Mouse (Mus musculus) heart, adult 2 months (tissue): Measurements from ENCODE around the gene Rdh5. TPM values are rescaled to one million over a fixed set of nuclear protein-coding genes. Genes with fewer than 3 reads are reported as not detected.

Experiments
- DNase-seq, 2 experiments: peaks; one replicate each; pipeline ENCODE4 v3.0.0; 2021
- H3K27ac ChIP-seq: fragments of 200-600 bp; 2 replicates; pipeline ENCODE4 v1.8.1; 2022
- H3K27me3 ChIP-seq: fragments of 200-500 bp; 2 replicates; pipeline ENCODE4 v1.6.1; 2012; ENCODE audit warnings: mild to moderate bottlenecking, low read length, inconsistent platforms, mixed read lengths; ENCODE audit not compliant: control insufficient read depth, insufficient read depth
- H3K36me3 ChIP-seq: fragments of 200-500 bp; 2 replicates; pipeline ENCODE4 v1.6.1; 2012; ENCODE audit warnings: low read length, inconsistent platforms; ENCODE audit not compliant: control insufficient read depth, insufficient read depth
- H3K4me1 ChIP-seq: fragments of 200-500 bp; 2 replicates; pipeline ENCODE4 v1.6.1; 2011; ENCODE audit warnings: low read length; ENCODE audit not compliant: control insufficient read depth, insufficient read depth
- H3K4me3 ChIP-seq: fragments of 200-600 bp; 2 replicates; pipeline ENCODE4 v1.8.1; 2022
- H3K79me2 ChIP-seq: fragments of 200-500 bp; replicated peaks from 2 replicates; pipeline ENCODE4 v1.6.1; 2012; ENCODE audit warnings: mild to moderate bottlenecking, inconsistent platforms, low read length, moderate library complexity, mixed read lengths; ENCODE audit not compliant: control insufficient read depth, insufficient read depth
- H3K9ac ChIP-seq: fragments of 200-500 bp; 2 replicates; pipeline ENCODE4 v1.6.1; 2012; ENCODE audit warnings: low read depth, mild to moderate bottlenecking, control low read depth, inconsistent platforms, low read length, mixed read lengths
- CTCF ChIP-seq: fragments of 200-600 bp; IDR thresholded peaks from 2 replicates; pipeline ENCODE4 v1.8.1; 2022; ENCODE audit warnings: antibody characterized with exemption, mild to moderate bottlenecking, moderate library complexity
- EP300 ChIP-seq: fragments of 200-500 bp; IDR thresholded peaks from 2 replicates; pipeline ENCODE4 v1.6.1; 2011; ENCODE audit warnings: low read depth, low read length, control low read depth; ENCODE audit not compliant: insufficient read depth
- POLR2A ChIP-seq: fragments of 200-500 bp; IDR thresholded peaks from 2 replicates; pipeline ENCODE4 v1.6.1; 2011; ENCODE audit warnings: mild to moderate bottlenecking, low read depth, low read length, control low read depth; ENCODE audit not compliant: insufficient read depth
- WGBS: fragments of 180-500 bp; shearing (Covaris S2); methylation state at CpG from one replicate; pipeline ENCODE4 v1.1.7; 2018; 5-methylcytosine and 5-hydroxymethylcytosine counted together
- intact Hi-C: fragments of 180-260 bp; cut with DNase I; formaldehyde crosslinking; loops from one replicate; pipeline ENCODE4 v1.15.1; 2025
- polyA plus RNA-seq: library from polyadenylated mRNA; depleted of rRNA; stranded (reverse); fragments of >200 nt; gene quantifications from 2 replicates; pipeline ENCODE4 v1.2.3, GENCODE M21; 2012
- total RNA-seq, 2 experiments: library from RNA; stranded (reverse); gene quantifications; 2 replicates each; pipeline ENCODE4 v1.2.3; 2021

Rdh5 gene
- total and polyA plus RNA-seq, 3 experiments = 5.2 to 19.4 (median 5.9) TPM

GRCm38 (mm10) chr10:128897501-128897900 is 25.2 kb downstream of the Rdh5 start:
- Histone ChIP-seq H3K36me3 (no peaks in the 10 kb centered on the region), H3K4me1 (no peaks in the 10 kb centered on the region; the same call in 1 of the 2 replicates), H3K4me3 (no peak overlapping the region), H3K79me2 (no peaks in the 10 kb centered on the region), H3K27me3 (no peaks in the 10 kb centered on the region), H3K9ac (no peak overlapping the region), H3K27ac (no peak overlapping the region)
- 28% methylated on average over 1 of the region's 1 CpGs for WGBS
- intact Hi-C loops = loop anchor here (10.0 kb wide), 1 partner anchor 273 kb away; the partner anchor contains the start of gene Rps26
- TF ChIP-seq EP300 (no peak), CTCF (no peak), POLR2A (no peak)
- DNase-seq = no peak

- no peaks in the 10 kb centered on the region for H3K27me3 ChIP-seq
- no peaks in the 10 kb centered on the region for H3K79me2 ChIP-seq
- H3K27ac ChIP-seq = no peak overlapping the region
- H3K4me3 ChIP-seq = no peak overlapping the region
- no peaks in the 10 kb centered on the region; the same call in 1 of the 2 replicates for H3K4me1 ChIP-seq
- intact Hi-C loops = loop anchor here (10.0 kb wide), 1 partner anchor 272 kb away; the partner anchor contains the start of gene Rps26
- no peak overlapping the region for H3K9ac ChIP-seq
- no peak for DNase-seq
- no peaks in the 10 kb centered on the region for H3K36me3 ChIP-seq
- no peak for TF ChIP-seq POLR2A
- no peak for TF ChIP-seq CTCF
- no peak for TF ChIP-seq EP300
- 50% methylated on average over 1 of the region's 1 CpGs for WGBS
These were observed 25.9 kb downstream of the Rdh5 start for GRCm38 (mm10) chr10:128896807-128897206.

- Histone ChIP-seq H3K27ac (no peak overlapping the region), H3K4me1 (no peaks in the 10 kb centered on the region; the same call in 1 of the 2 replicates), H3K79me2 (no peaks in the 10 kb centered on the region), H3K9ac (no peak overlapping the region), H3K36me3 (no peaks in the 10 kb centered on the region), H3K27me3 (no peaks in the 10 kb centered on the region), H3K4me3 (no peak overlapping the region)
- intact Hi-C loops = loop anchor here (1.0 to 10.0 kb wide), 3 partner anchors 51 to 271 kb away; partner anchors contain the start of gene Rps26
- TF ChIP-seq CTCF (no peak), EP300 (no peak), POLR2A (no peak)
- no peak for DNase-seq
- WGBS = 16% methylated on average over 17 of the region's 17 CpGs
These were observed 26.6 kb downstream of the Rdh5 start for GRCm38 (mm10) chr10:128895952-128896693.

GRCm38 (mm10) chr10:128895437-128895836 is 27.3 kb downstream of the Rdh5 start:
- peak; percentile 92 for TF ChIP-seq CTCF
- TF ChIP-seq EP300 = no peak
- no peak for TF ChIP-seq POLR2A
- under 1% methylated on average over 9 of the region's 9 CpGs for WGBS
- DNase-seq = peak; percentile 53
- Histone ChIP-seq H3K79me2 (no peaks in the 10 kb centered on the region), H3K9ac (no peak overlapping the region), H3K36me3 (no peaks in the 10 kb centered on the region), H3K4me1 (peaks cover 3% of the 10 kb centered on the region), H3K27me3 (no peaks in the 10 kb centered on the region), H3K4me3 (no peak overlapping the region), H3K27ac (no peak overlapping the region)
- intact Hi-C loops = loop anchor here (1.0 to 10.0 kb wide), 3 partner anchors 50 to 271 kb away; partner anchors contain the start of gene Rps26

- 7% methylated on average over 9 of the region's 9 CpGs for WGBS
- peak overlapping the region; percentile 20; the same call in 1 of the 2 replicates for H3K4me3 ChIP-seq
- no peaks in the 10 kb centered on the region for H3K27me3 ChIP-seq
- no peak for DNase-seq
- peaks cover 4% of the 10 kb centered on the region for H3K4me1 ChIP-seq
- no peak overlapping the region for H3K9ac ChIP-seq
- intact Hi-C loops = loop anchor here (10.0 kb wide), 1 partner anchor 267 kb away; the partner anchor contains the start of gene Rps26
- no peak overlapping the region for H3K27ac ChIP-seq
- no peaks in the 10 kb centered on the region for H3K79me2 ChIP-seq
- TF ChIP-seq CTCF = no peak
- no peak for TF ChIP-seq EP300
- no peak for TF ChIP-seq POLR2A
- H3K36me3 ChIP-seq = no peaks in the 10 kb centered on the region
These were observed 30.4 kb downstream of the Rdh5 start for GRCm38 (mm10) chr10:128892246-128892645.
